Mouse (Mus musculus) MEL (cell line): ENCODE measurements around the gene Ncoa3.

Experiments used
- CTCF ChIP-seq, 3 experiments: IDR thresholded peaks in 2 of 3; conservative IDR thresholded peaks in 1 of 3; 2 replicates each; pipeline ENCODE4 v1.5.1; 2011 to 2012; ENCODE audit warnings: low read length in 3 of 3, low read depth in 2 of 3, mild to moderate bottlenecking in 2 of 3, improper control_type of control experiment in 1 of 3, inconsistent platforms in 1 of 3, mixed read lengths in 1 of 3, moderate library complexity in 1 of 3; ENCODE audit not compliant: control insufficient read depth in 1 of 3, insufficient read depth in 1 of 3, poor library complexity in 1 of 3, severe bottlenecking in 1 of 3
- E2F4 ChIP-seq: IDR thresholded peaks from 2 replicates; pipeline ENCODE4 v1.6.1; 2011; ENCODE audit warnings: low read depth, low read length, improper control_type of control experiment, borderline replicate concordance
- EP300 ChIP-seq, 2 experiments: IDR thresholded peaks; 2 replicates each; pipeline ENCODE4 v1.6.1; 2011; ENCODE audit warnings: improper control_type of control experiment in 2 of 2, low read length in 2 of 2, low read depth in 1 of 2, mild to moderate bottlenecking in 1 of 2
- JUND ChIP-seq: IDR thresholded peaks from 2 replicates; pipeline ENCODE4 v1.6.1; 2011; ENCODE audit warnings: low read depth, mild to moderate bottlenecking, improper control_type of control experiment, low read length
- KAT2A ChIP-seq: conservative IDR thresholded peaks from 2 replicates; pipeline ENCODE4 v1.6.1; 2012; ENCODE audit warnings: low read depth, low read length, improper control_type of control experiment, inconsistent platforms
- MAFK ChIP-seq: IDR thresholded peaks from 2 replicates; pipeline ENCODE4 v1.6.1; 2011; ENCODE audit warnings: low read depth, mild to moderate bottlenecking, low read length, improper control_type of control experiment, borderline replicate concordance
- MAX ChIP-seq: IDR thresholded peaks from 2 replicates; pipeline ENCODE4 v1.6.1; 2011; ENCODE audit warnings: low read length, improper control_type of control experiment
- MYB ChIP-seq: IDR thresholded peaks from 2 replicates; pipeline ENCODE4 v1.6.1; 2011; ENCODE audit warnings: mild to moderate bottlenecking, low read depth, low read length, improper control_type of control experiment
- NELFE ChIP-seq: IDR thresholded peaks from 2 replicates; pipeline ENCODE4 v1.6.1; 2011; ENCODE audit warnings: low read depth, low read length, improper control_type of control experiment
- SIN3A ChIP-seq: IDR thresholded peaks from 2 replicates; pipeline ENCODE4 v1.6.1; 2012; ENCODE audit warnings: low read length, improper control_type of control experiment, inconsistent platforms
- USF1 ChIP-seq: IDR thresholded peaks from 2 replicates; pipeline ENCODE4 v1.6.1; 2014; ENCODE audit warnings: low read depth, mild to moderate bottlenecking, inconsistent platforms, low read length, improper control_type of control experiment, moderate library complexity

GRCm38 (mm10) chr2:166097443-166098291 lies 105.2 kb downstream of the Ncoa3 start:
- no peak for TF ChIP-seq MAFK
- TF ChIP-seq EP300 (IDR thresholded peaks at IDR 0.05; ENCODE audit: low read depth in 1 of 2, low read length in 2 of 2) = no peak
- no peak for TF ChIP-seq MAX
- no peak for TF ChIP-seq NELFE
- peak; percentile 25 to 66 (median 43) for TF ChIP-seq CTCF (IDR thresholded peaks at IDR 0.05 in 2 of 3, conservative IDR thresholded peaks at IDR 0.05 in 1 of 3; ENCODE audit: control insufficient read depth in 1 of 3, insufficient read depth in 1 of 3, low read depth in 2 of 3, low read length in 3 of 3, poor library complexity in 1 of 3, severe bottlenecking in 1 of 3)
- TF ChIP-seq JUND = no peak
- TF ChIP-seq SIN3A = no peak
- no peak for TF ChIP-seq E2F4
- no peak for TF ChIP-seq KAT2A
- TF ChIP-seq USF1 = no peak
- TF ChIP-seq MYB = no peak
